Mouse (Mus musculus) midbrain, embryonic 11.5 days (tissue): ENCODE results near the gene Rmi1. TPM values are rescaled to one million over a fixed set of nuclear protein-coding genes. Genes with fewer than 3 reads are reported as not detected.
A peak's percentile ranks its signal among the peaks of the same experiment; 100 is the strongest.
"Not testable (repeated sequence)": the region's sequence is repeated elsewhere in the genome, so short reads cannot be mapped to it uniquely, and the experiment has no call there.

Source experiments
- ATAC-seq: fragments of 200-750 bp; cut with Nextera tagmentation; 2 replicates; pipeline ENCODE4 v1.8.0; 2017; ENCODE audit warnings: moderate TSS enrichment, moderate library complexity; ENCODE audit not compliant: low FRiP score
- DNase-seq: peaks from one replicate; pipeline ENCODE4 v3.0.0; 2015; ENCODE audit warnings: low spot score; ENCODE audit errors: missing footprints
- H3K27ac ChIP-seq: fragments of 300-500 bp; sonication (generic); 2 replicates; pipeline ENCODE4 v1.5.1; 2014; ENCODE audit warnings: low read depth, low read length
- H3K27me3 ChIP-seq: fragments of 300-500 bp; sonication (generic); 2 replicates; pipeline ENCODE4 v1.6.1; 2014; ENCODE audit warnings: mild to moderate bottlenecking, low read length, moderate library complexity, mixed read lengths; ENCODE audit not compliant: control insufficient read depth, insufficient read depth
- H3K36me3 ChIP-seq: fragments of 300-500 bp; sonication (generic); 2 replicates; pipeline ENCODE4 v1.6.1; 2014; ENCODE audit warnings: mild to moderate bottlenecking, low read length, moderate library complexity, mixed read lengths; ENCODE audit not compliant: control insufficient read depth, insufficient read depth
- H3K4me1 ChIP-seq: fragments of 300-500 bp; sonication (generic); 2 replicates; pipeline ENCODE4 v1.6.1; 2014; ENCODE audit warnings: low read length; ENCODE audit not compliant: control insufficient read depth, insufficient read depth
- H3K4me2 ChIP-seq: fragments of 300-500 bp; sonication (generic); 2 replicates; pipeline ENCODE4 v1.6.1; 2014; ENCODE audit warnings: mild to moderate bottlenecking, moderate library complexity
- H3K4me3 ChIP-seq: fragments of 300-500 bp; sonication (generic); 2 replicates; pipeline ENCODE4 v1.5.1; 2014; ENCODE audit warnings: low read depth, low read length
- H3K9ac ChIP-seq: fragments of 300-500 bp; sonication (generic); 2 replicates; pipeline ENCODE4 v1.6.1; 2014; ENCODE audit warnings: low read length
- H3K9me3 ChIP-seq: fragments of 300-500 bp; sonication (generic); 2 replicates; pipeline ENCODE4 v1.6.1; 2016; ENCODE audit warnings: low read length; ENCODE audit not compliant: control insufficient read depth
- WGBS: fragments of 180-500 bp; shearing (Covaris S2); extraction: QIAGEN DNeasy Blood & Tissue Kit; methylation state at CpG from one replicate; pipeline ENCODE4 v1.1.7; 2014; 5-methylcytosine and 5-hydroxymethylcytosine counted together
- polyA plus RNA-seq: library from polyadenylated mRNA; unstranded; fragments of >200 nt; fragmentation: Nextera tagmentation; extraction: Ambion mirVana; gene quantifications from 2 replicates; pipeline ENCODE4 v1.2.1, GENCODE M21; 2014

Rmi1 gene
- polyA plus RNA-seq, 1 experiment from 2014 or later: 34.1 TPM

DNA sequence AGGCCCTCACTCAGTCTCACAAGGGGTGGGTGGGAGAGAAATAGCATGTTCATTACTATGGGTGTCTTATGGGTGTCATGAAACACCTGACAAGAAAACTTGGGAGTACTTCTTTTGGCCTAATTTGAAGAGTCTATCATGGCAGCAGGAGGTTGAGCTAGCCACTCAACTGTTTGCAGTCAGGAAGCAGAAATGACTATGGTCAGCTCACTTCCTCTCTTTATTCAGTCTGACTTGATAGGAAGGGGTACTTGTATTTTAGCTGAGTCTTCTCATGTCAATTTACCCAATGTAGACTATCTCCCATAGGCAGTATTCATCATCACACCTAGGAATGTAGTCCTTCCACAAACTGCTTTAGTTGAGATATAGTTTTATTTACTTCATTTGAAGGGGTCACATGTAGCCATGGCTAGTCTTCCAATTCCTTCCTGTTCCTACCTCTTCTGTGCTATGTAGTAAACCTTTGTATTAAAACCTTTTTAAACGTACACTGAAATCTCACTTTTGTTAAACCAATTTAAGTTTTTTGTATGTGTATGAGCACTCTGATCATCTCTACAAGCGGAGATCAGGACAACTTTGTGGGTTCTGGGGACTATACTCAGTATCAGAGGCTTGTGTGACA is 12.6 kb upstream of the Rmi1 start:
- no peak overlapping the region for H3K4me2 ChIP-seq
- no peaks in the 10 kb centered on the region for H3K4me1 ChIP-seq
- no peak overlapping the region for H3K4me3 ChIP-seq
- DNase-seq (no peak), ATAC-seq (no peak)
- peaks cover 7% of the 10 kb centered on the region; the same call in 1 of the 2 replicates for H3K36me3 ChIP-seq
- H3K9me3 ChIP-seq: no peaks in the 10 kb centered on the region
- H3K27ac ChIP-seq: no peak overlapping the region
- no peaks in the 10 kb centered on the region for H3K27me3 ChIP-seq
- H3K9ac ChIP-seq: no peak overlapping the region
- WGBS: 86% methylated on average over 2 of the region's 2 CpGs

DNA sequence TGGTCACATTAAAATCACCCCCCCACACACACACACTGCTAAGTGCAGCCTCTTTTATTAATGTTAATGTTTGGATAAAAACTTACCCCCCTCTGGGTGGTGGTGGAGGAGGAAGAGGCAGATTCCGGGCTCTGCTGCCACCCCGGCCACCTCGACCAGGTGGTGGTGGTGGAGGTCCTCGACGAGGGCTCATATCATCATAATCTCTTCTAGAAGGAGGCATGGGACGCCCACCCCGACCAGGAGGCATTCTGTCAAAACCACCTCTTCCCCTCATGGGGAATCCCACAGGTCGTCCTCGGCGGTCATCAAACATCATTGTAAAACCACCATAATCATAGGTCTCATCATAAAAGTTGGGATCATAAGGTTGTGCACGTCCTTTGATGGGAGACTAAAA is 7.7 kb upstream of the Rmi1 start:
- H3K4me2 ChIP-seq, H3K4me1 ChIP-seq, H3K27ac ChIP-seq, H3K27me3 ChIP-seq, H3K9ac ChIP-seq, H3K4me3 ChIP-seq, H3K9me3 ChIP-seq, ATAC-seq: not testable (repeated sequence)
- peak; percentile 81 for DNase-seq
- WGBS: 93% methylated on average over 11 of the region's 11 CpGs
- peaks cover 17% of the 10 kb centered on the region for H3K36me3 ChIP-seq

DNA sequence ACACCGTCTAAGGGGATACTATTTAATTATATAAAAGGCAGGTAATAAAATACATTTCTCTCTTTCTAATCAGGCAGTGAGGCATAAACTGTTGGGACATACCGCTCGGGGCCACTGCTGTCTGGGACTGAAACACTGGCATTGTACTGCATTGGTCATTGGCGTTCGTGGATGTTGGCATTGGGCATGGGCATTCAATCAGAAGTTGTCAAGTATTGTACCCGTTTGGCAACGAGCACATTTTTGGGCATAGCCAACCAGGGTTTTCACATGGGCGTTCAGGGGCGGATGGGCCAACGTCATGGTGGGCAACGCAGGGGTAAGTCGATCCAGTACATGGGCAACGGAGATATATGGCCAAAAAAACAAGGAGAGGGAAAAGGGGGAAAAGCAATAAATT is 4.4 kb upstream of the Rmi1 start:
- no peaks in the 10 kb centered on the region for H3K9me3 ChIP-seq
- H3K36me3 ChIP-seq: peaks cover 14% of the 10 kb centered on the region
- no peak overlapping the region for H3K27ac ChIP-seq
- no peaks in the 10 kb centered on the region for H3K27me3 ChIP-seq
- H3K4me1 ChIP-seq: peaks cover 2% of the 10 kb centered on the region; the same call in 1 of the 2 replicates
- H3K9ac ChIP-seq: no peak overlapping the region
- H3K4me3 ChIP-seq: no peak overlapping the region
- 90% methylated on average over 13 of the region's 13 CpGs for WGBS
- no peak overlapping the region for H3K4me2 ChIP-seq
- no peak for ATAC-seq
- DNase-seq: peak; percentile 87

DNA sequence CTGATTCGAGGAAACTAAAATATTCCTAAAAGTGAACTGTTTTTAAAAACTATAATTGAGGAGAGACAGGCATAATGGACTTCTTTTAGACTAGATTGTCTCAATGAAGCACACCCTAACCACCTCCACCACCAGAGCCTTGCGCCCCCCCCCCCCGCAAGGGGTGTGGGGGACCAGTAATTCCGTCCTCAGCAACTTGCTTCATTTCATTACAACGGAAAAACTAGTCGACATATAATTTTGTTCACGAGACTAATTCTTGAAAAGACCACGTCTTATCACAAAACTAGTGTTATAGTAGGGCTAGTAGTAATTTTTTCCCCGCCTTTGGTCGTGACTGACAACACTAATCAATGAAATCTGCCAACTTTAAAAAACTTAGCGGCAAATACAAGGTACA is 1.5 kb upstream of the Rmi1 start:
- Histone ChIP-seq H3K9ac (peak overlapping the region; percentile 100), H3K9me3 (no peaks in the 10 kb centered on the region), H3K4me3 (peak overlapping the region; percentile 100), H3K4me2 (peak overlapping the region; percentile 69), H3K27ac (no peak overlapping the region), H3K4me1 (peaks cover 2% of the 10 kb centered on the region; the same call in 1 of the 2 replicates), H3K36me3 (peaks cover 10% of the 10 kb centered on the region), H3K27me3 (no peaks in the 10 kb centered on the region)
- under 1% methylated on average over 11 of the region's 11 CpGs for WGBS
- DNase-seq: peak; percentile 94
- ATAC-seq: no peak

DNA sequence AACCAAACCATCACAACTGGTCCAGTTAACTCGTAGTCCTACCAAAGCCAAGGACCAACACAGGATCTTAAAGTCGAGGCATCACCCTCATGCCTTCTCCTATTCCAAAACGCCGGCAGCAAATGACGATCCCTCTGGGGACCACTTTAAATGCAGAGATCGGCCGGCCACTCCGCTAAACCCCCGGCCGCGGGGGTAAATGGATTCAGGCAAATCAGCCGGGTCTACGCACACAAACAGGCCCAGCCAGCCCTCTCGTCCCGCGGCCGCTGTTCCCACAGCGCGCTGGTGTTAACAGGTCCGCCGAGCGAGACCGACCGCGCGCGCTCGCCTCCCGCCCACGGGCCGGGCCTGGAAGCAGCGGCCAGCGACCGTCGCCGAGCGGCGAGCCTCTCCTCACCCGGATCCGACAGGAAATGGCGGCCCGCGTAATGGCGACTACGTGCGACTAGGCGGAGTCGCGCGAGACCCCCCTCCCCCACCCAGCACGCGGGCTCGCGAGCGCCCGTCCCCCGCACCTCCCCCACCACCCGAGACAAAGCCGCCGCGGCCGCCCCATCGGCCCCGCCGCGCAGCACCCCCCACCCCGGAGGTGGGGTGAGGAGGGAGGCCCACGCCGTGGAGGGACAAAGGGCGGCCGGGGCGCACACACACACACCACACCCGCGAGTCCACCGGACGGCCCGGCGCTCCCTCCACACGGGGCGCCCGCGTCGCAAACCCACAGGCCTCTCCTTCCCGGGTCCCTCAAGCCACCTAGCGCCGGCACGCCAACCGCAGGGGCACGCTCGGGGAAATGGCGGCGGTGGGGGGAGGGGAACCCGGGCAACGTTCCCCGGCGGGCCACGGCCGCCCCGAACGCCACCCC is 679 bp upstream of the Rmi1 start:
- H3K36me3 ChIP-seq: peaks cover 8% of the 10 kb centered on the region
- H3K9me3 ChIP-seq: no peaks in the 10 kb centered on the region
- peak overlapping the region; percentile 100 for H3K9ac ChIP-seq
- peaks cover 2% of the 10 kb centered on the region; the same call in 1 of the 2 replicates for H3K4me1 ChIP-seq
- WGBS: under 1% methylated on average over 76 of the region's 100 CpGs
- peak overlapping the region; percentile 69 for H3K4me2 ChIP-seq
- no peaks in the 10 kb centered on the region for H3K27me3 ChIP-seq
- peak; percentile 67 for ATAC-seq
- H3K27ac ChIP-seq: peak overlapping the region; percentile 98
- DNase-seq: peak; percentile 96
- H3K4me3 ChIP-seq: peak overlapping the region; percentile 100

DNA sequence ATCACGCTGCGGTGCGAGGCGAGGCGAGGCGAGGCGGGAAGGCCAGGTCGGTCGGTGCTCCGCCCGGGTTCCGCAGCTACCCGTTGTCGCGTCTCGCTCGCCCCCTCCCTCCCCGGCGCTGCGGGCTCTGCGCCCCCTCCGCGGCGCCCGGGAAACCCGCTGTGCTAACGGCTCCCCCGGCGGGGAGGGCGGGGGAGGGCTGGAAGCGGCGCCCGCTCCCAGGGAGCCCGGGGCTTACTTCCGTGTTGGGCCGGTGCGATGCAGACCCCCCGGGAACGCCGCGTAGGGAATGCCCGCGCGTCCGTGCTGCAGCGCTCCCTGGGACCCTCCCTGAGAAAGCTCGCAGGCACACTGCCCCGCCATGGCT is 679 bp downstream of the Rmi1 start:
- Histone ChIP-seq H3K4me1 (peaks cover 2% of the 10 kb centered on the region; the same call in 1 of the 2 replicates), H3K4me3 (peak overlapping the region; percentile 100), H3K27ac (peak overlapping the region; percentile 98), H3K4me2 (peak overlapping the region; percentile 54), H3K9me3 (no peaks in the 10 kb centered on the region), H3K9ac (peak overlapping the region; percentile 100), H3K27me3 (no peaks in the 10 kb centered on the region), H3K36me3 (peaks cover 4% of the 10 kb centered on the region)
- no peak for DNase-seq
- WGBS: under 1% methylated on average over 30 of the region's 48 CpGs
- ATAC-seq: peak; percentile 71

DNA sequence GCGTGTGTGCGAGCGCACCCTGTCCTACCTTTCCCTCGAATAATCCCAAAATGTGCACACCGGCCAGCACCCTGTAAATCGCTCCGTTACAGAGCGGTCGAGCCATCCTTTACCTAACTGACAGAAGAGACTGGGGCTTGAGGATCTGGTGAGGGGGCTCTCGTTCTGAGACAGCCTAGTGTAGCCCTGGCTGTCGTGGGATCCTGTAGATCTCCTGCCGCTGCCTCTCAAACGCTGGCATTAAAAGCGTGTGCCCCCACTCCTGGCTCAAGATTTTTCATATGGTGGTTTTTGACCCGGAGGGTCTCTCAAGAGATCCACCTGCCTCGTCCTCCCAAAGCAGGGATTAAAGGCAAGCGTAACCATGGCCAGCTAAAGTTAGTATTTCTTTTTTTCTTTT is 1.2 kb downstream of the Rmi1 start, which contains the start of gene Hnrnpk:
Gene Hnrnpk (minus strand): TSS at position 101 of the 400 bp plus-strand sequence.
- peak; percentile 80 for DNase-seq
- H3K4me1 ChIP-seq, ATAC-seq, H3K9me3 ChIP-seq, H3K36me3 ChIP-seq, H3K27me3 ChIP-seq: not testable (repeated sequence)
- H3K9ac ChIP-seq: peak within 1 kb of the TSS; percentile 100
- H3K27ac ChIP-seq: peak within 1 kb of the TSS; percentile 98
- H3K4me2 ChIP-seq: peak within 1 kb of the TSS; percentile 54
- WGBS: 8% methylated on average over 17 of the region's 17 CpGs
- H3K4me3 ChIP-seq: peak within 1 kb of the TSS; percentile 100

DNA sequence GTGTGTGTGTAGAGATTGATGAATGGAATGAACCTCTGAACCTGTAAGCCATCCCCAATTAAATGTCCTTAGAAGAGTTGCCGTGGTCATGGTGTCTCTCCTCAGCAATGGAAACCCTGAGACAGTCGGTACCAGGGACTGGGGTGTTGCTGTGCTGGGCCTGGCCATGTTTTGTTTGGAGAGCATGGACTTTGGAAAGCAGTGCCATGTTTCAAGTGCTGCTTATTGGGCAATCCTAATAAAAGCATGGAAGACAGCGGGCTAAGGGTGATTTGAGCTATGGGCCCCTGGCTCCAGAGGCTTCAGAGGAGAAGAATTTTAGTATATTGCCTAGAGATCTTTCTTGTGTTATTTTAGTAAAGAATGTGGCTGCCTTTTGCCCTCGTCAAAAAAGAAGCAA is 9.0 kb downstream of the Rmi1 start:
- DNase-seq (no peak), ATAC-seq (no peak)
- Histone ChIP-seq H3K4me1 (no peaks in the 10 kb centered on the region), H3K4me3 (no peak overlapping the region), H3K9ac (no peak overlapping the region), H3K27ac (no peak overlapping the region), H3K9me3 (no peaks in the 10 kb centered on the region), H3K36me3 (no peaks in the 10 kb centered on the region; the same call in 1 of the 2 replicates), H3K4me2 (no peak overlapping the region), H3K27me3 (no peaks in the 10 kb centered on the region)
- WGBS: 92% methylated on average over 4 of the region's 4 CpGs

DNA sequence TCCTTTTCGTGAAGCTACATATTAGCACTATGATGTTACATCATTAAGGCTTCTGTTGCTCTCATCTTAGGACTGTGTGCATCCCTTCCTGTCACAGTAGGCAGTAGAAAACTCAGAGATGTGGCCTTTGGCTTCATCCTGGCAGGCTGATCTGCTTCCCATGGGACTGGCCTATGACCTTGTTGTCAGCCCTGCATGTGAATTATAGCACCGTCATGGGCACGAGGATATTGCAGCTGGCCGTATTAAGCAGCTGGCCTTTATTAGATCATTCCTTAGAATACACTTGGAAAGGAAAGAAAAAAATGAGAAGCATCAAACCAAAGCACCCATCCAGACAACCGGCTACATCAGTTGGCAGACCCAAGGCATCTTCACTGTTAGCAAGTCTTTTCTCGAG is 13.3 kb downstream of the Rmi1 start:
- H3K9me3 ChIP-seq: no peaks in the 10 kb centered on the region
- H3K36me3 ChIP-seq: no peaks in the 10 kb centered on the region; the same call in 1 of the 2 replicates
- no peak overlapping the region for H3K4me2 ChIP-seq
- WGBS: 90% methylated on average over 6 of the region's 6 CpGs
- H3K4me3 ChIP-seq: no peak overlapping the region
- ATAC-seq: no peak
- peak; percentile 17 for DNase-seq
- no peaks in the 10 kb centered on the region for H3K27me3 ChIP-seq
- H3K4me1 ChIP-seq: no peaks in the 10 kb centered on the region
- H3K9ac ChIP-seq: no peak overlapping the region
- no peak overlapping the region for H3K27ac ChIP-seq
